Mouse (Mus musculus): ENCODE data around the gene 3110040N11Rik. TPM values are rescaled to one million over a fixed set of nuclear protein-coding genes. Genes with fewer than 3 reads are reported as not detected.
"Not testable (repeated sequence)": the region's sequence is repeated elsewhere in the genome, so short reads cannot be mapped to it uniquely, and the experiment has no call there.

Gene 3110040N11Rik
- total RNA-seq (2021) = 10 to 100 TPM; 29.1 to 33.5 TPM

DNA sequence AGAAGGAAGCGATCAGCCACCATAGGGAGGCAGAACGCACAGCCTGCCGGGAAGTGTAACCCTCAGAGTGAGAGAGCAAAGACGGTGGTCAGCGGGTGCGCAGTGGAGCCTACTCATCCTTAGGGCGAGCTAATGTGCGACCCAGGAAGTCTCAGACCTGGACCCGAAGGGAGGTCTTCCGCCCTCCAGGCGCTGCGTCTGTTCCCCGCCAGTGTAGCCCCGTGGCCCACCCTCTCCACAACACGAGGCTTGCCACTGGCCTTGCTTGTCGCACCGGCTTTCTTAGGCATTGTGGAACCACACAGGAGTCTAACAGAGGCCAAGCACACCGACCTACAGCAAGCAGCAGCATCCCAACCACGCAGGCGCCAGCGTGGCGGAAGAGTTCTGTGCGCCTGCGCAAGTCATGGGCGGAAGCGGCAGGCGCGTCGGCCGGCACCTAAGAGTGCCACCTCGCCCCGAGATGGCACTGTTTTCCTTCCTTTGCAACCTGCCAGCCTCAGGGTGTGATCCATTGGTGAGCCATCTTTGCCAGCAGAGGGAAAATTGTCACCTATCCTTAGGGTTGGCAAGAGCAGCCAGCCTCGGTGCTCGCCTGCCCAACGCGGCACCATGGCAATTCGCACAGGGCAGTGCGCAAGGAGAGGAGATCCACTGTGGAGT lies at the start of gene 3110040N11Rik:
Gene 3110040N11Rik, minus strand, starts transcription at position 384 of the 663 bp plus-strand sequence.
- peak; percentile 76 to 90 for DNase-seq (ENCODE audit: extremely low spot score in 1 of 2, low spot score in 2 of 2)
- intact Hi-C loops (cut with DNase I) = loop anchor here (10.0 kb wide), 1 partner anchor 394 kb away; no protein-coding TSS in a partner anchor

DNA sequence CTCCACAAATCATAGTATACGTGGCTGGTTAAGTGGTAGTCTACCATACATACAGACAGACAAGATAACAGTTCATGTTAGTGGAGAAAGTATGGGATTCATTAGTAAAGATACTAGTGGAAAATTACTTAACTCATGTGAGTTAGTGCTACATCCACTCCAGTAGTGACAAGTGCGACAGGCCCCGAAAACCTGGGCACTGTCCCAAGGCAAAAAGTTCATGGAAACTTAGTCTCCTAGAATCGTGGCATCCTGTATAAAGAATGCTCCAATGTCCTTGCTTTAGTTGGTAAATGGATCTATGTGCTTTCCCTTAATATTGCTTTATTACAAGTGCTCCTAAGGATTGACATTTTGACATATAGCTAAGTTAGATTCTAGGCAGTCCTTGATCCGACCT lies 48.5 kb upstream of the 3110040N11Rik start:
- DNase-seq (ENCODE audit: extremely low spot score in 1 of 2, low spot score in 2 of 2); intact Hi-C loops (cut with DNase I): not testable (repeated sequence)

DNA sequence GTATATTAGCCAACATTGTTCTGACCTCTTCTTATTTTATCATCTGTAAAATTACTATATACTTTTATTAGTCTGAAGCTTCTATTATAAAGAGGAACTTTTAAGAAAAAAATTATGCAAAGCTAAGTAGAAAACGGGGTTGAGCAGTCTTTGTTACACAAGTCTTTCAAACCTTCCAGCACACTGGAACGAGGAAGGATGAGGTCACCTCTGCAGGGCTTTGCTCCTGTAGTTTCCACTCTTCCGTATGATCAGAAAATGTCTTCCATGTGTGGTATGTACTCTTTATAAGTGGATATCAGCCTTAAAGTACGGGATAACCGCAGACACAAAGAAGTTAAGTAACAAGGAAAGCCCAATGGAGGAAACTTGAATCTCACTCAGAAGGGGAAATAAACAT lies 46.2 kb upstream of the 3110040N11Rik start:
- no peak for DNase-seq (ENCODE audit: extremely low spot score in 1 of 2, low spot score in 2 of 2)
- intact Hi-C loops (cut with DNase I) = no loop called here

DNA sequence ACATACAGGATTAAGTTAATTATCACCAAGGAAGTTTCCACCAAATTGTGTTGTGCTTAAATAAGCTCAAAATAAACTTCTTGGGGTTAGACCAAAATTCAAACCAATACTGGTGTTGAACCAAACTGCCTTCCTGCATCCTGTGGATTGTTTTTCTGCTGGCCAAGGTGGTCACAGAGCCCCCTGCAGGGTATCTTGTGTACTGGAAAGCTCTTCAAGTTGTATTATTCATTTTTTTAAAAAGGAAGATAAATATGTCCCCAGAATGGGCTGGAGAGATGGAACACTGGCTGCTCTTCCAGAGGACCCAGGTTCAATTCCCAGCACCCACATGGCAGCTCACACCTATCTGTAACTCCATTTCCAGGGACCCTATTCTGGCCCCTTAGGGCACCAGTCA lies 45.6 kb upstream of the 3110040N11Rik start:
- DNase-seq (ENCODE audit: extremely low spot score in 1 of 2, low spot score in 2 of 2) = no peak
- intact Hi-C loops (cut with DNase I) = no loop called here

DNA sequence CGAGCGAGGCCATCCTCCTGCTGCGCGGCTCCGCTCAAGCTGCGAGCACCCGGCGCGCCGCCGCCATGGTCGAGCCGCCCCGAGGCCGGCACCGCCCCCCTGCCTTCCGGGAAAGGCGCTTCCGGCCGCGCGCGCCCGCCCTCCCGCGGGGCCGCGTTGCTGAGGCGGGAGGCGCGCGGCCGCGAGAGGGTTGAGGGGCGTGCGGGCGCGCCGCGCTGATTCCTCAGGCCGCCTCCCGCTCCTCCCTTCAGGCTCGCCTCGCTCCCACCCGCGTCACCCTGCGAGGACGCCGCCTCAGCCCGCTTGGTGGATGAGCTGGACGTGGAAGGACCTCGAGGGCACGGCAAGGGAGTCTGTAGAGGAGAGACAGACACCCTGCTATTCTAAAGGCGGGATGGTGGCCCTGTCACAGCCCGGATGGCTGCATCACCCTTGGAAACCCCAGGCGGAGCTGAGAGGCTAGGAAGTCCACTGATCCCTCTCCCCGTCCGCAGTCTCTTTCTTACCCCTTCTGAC lies 40.2 kb upstream of the 3110040N11Rik start, which contains the start of gene Btbd1:
Gene Btbd1, minus strand, starts transcription at position 53 of the 516 bp plus-strand sequence.
- intact Hi-C loops (cut with DNase I) = loop anchor here (10.0 kb wide), 1 partner anchor 105 kb away; the partner anchor contains the start of gene Hdgfl3

DNA sequence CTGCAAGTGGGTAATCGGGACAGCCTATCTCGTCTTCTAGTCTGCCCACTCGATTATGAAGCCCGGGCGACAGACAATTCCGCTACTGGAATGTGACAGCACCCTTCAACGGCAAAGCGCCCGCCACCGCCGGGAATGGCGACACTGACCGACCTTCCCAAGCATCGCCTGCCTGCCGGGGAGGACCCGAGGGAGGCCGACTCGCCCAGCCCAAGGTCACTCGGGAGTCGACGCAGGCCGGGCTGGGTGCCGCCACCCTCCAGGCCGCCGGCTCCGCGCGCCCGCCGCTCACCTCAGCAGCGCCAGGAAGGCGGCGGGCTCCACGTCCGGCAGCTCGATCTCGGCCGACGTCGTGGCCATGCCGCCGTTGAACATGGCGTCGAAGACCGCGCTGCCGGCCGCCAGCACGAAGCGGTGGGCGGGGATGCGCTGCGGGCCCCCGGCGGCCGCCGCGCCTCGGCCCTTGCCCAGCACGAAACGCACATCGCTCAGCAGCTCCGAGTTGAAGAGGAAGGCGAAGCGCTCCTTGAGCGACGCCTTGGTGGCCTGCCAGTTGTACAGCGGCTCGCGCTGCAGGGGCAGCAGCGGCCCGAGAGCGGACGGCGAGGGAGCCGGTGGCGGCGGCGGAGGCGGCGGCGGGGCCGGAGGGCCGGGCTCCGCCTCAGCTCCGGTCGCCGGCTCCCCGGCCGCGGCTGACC lies 39.6 kb upstream of the 3110040N11Rik start:
- intact Hi-C loops (cut with DNase I) = loop anchor here (10.0 kb wide), 1 partner anchor 106 kb away; the partner anchor contains the start of gene Hdgfl3
- peak; percentile 52 to 67 for DNase-seq (ENCODE audit: extremely low spot score in 1 of 2, low spot score in 2 of 2)

More for the DNA sequence above, 40.2 kb upstream of the 3110040N11Rik start, which contains the start of gene Btbd1:
- DNase-seq (ENCODE audit: extremely low spot score in 1 of 2, low spot score in 2 of 2) = peak; percentile 66 to 94

DNA sequence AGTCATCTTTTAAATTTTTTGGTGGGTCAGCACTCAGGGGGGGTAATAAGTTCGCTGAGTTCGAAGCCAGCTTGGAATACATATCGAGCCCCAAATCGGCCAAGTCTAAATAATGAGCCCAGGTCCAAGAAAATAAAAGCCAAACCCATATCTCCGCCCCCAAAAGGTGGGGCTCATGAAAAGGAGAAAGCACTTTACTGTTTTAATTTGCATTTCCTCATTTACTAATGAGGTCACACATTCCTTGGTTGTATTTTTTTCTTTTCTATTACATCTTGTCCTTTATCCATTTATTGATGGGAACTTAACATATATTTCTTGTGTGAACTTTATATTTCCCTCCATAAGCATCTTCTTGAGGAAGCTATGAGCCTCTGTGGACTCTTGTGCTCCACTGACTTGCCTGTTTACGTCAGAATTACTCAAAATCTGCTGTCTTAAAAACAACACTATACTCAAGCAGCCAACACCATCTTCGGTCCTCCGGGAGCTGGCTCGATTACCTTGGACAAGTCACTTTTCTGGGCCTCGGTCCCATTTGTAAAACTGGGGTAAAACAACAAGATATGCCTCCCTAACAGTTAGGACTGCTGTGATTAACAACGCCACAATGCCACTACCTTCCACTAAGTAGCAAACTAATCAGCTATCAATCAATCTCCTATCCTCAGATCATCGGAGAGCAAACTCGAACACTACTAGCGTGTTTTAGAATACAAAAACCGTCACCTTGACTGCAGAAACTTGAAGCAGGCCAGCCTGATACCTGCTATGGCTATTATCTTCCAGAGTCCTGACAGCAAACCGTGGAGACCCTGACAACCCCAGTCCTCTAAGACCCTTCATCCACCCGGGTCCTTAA lies 38.8 kb upstream of the 3110040N11Rik start:
- no peak for DNase-seq (ENCODE audit: extremely low spot score in 1 of 2, low spot score in 2 of 2)
- intact Hi-C loops (cut with DNase I) = loop anchor here (10.0 kb wide), 1 partner anchor 107 kb away; the partner anchor contains the start of gene Hdgfl3

DNA sequence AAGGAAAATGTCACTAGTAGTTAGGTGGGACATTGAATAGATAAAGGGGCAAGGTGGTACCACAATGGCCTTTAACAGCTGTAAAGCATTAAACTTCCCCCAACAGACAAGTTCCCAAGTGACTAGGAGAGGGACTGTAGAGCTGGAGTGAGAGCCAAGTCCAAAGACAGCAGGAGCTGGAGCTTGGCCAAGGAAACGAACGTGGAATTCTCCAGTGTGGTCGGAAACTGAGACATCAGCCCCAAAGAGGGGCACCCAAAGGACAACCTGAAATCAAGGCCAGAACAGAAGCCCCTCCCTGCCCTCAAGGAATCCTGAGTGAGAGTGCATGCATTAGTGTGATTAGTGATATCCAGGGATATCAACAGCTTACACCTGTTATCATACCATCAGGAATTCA lies 36.1 kb upstream of the 3110040N11Rik start:
- intact Hi-C loops (cut with DNase I) = loop anchor here (10.0 kb wide), 1 partner anchor 109 kb away; the partner anchor contains the start of gene Hdgfl3
- DNase-seq (ENCODE audit: extremely low spot score in 1 of 2, low spot score in 2 of 2) = peak in 1 of 2 experiments; percentile 66

DNA sequence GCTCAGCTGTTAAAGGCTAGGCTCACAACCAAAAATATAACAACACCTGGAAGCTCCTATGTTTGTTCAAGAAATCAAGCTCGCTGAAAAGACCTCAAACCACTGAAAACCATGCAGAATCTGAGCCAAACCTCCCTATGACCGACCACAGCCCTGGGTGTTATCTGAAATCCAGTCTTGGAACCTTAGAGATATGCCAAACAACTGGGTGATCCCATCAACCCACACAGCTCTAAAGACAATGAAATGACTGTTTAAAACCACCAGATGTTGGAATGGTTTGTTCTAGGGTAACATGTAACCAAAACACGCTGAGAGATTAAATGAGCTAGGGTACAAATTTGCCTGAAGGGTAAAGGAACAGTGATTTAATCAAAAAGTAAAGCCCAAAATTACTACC lies 35.6 kb upstream of the 3110040N11Rik start:
- intact Hi-C loops (cut with DNase I) = loop anchor here (10.0 kb wide), 1 partner anchor 110 kb away; the partner anchor contains the start of gene Hdgfl3
- no peak for DNase-seq (ENCODE audit: extremely low spot score in 1 of 2, low spot score in 2 of 2)

DNA sequence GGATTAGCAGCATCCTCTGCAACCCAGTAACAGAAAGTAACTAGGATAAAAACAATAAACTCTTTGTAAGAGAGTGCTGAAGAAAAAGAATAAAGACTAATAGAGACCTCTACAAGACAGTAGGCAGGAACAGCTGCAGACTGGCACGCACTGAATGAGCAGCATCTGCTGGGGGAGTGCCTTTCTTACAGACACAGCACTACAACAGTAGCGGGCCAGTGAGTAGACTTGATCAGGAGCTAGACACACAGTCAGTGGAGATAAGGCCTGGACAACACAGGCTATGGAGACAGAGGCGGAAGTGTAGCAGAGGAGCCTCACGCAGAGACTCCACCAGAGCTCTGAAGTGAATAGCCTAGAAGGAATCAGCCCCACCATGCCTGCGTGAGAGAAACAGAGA lies 16.8 kb upstream of the 3110040N11Rik start:
- intact Hi-C loops (cut with DNase I) = no loop called here
- no peak for DNase-seq (ENCODE audit: extremely low spot score in 1 of 2, low spot score in 2 of 2)

DNA sequence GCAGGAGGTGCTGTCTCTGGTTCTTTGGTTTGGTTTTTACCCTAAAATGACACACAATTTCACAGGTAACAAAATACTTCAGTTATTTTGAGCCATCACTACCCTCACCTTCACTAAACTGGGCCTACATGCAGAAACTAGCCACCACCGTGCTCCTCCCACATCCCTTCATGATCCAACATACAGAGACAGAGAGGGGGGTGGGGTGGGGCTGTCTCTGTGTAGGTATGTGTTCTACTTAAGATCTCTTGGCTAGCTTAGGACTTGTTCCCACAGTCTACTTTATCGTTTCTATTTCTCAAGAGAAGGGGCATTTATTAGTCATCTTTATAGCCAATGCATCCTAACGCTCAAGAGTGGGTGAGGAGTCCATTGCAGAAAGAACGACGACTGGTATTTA lies 742 bp downstream of the 3110040N11Rik start:
- peak in 1 of 2 experiments; percentile 45 for DNase-seq (ENCODE audit: extremely low spot score in 1 of 2, low spot score in 2 of 2)
- intact Hi-C loops (cut with DNase I) = loop anchor here (10.0 kb wide), 1 partner anchor 394 kb away; no protein-coding TSS in a partner anchor

DNA sequence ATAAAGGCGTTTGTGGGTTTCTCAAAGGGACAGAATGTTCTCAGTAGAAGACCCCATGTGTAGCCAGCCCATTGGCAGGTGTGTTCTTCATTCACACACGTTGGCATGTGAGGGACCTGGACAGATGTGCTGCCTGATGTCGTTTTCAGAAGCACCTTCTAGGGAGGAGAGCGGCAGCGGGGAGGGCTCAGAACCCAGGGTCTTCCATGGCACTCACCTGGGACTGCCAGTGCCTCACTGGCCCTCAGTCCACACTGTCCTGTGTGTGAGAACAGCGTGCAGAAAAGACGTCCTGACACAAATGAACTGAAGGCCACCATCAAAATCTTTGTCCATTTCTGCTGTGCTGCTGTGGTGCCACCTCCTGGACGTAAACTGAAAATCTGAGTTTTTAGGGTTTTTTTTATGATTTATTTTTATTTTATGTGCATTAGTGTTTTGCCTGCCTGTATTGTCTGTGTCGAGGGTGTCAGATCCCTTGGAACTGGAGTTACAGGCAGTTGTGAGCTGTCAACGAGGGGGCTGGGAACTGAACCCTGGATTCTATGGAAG lies 11.5 kb downstream of the 3110040N11Rik start:
- no peak for DNase-seq (ENCODE audit: extremely low spot score in 1 of 2, low spot score in 2 of 2)
- intact Hi-C loops (cut with DNase I) = loop anchor here (5.0 kb wide), 1 partner anchor 320 kb away; the partner anchor contains the start of gene Cpeb1

DNA sequence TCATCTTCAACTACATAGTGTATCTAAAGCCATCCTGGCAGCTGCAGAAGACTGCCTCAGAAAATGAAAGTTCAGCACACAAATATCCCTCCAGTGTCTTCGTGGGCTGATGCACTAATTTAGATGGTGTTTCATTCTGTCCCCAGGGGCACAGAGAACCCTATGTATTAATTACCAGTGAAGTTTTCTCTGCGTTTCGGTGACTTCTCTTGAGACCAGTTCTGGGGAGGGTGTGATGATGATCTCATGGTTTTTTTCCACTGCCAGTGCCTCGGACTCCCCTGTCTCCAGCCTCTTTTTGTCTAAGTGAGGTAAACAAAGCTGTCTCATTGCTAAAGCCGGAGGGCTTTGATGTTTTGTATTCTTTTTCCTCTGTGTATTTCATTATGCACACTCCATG lies 14.0 kb downstream of the 3110040N11Rik start:
- DNase-seq (ENCODE audit: extremely low spot score in 1 of 2, low spot score in 2 of 2) = no peak
- intact Hi-C loops (cut with DNase I) = loop anchor here (5.0 kb wide), 1 partner anchor 318 kb away; the partner anchor contains the start of gene Cpeb1

DNA sequence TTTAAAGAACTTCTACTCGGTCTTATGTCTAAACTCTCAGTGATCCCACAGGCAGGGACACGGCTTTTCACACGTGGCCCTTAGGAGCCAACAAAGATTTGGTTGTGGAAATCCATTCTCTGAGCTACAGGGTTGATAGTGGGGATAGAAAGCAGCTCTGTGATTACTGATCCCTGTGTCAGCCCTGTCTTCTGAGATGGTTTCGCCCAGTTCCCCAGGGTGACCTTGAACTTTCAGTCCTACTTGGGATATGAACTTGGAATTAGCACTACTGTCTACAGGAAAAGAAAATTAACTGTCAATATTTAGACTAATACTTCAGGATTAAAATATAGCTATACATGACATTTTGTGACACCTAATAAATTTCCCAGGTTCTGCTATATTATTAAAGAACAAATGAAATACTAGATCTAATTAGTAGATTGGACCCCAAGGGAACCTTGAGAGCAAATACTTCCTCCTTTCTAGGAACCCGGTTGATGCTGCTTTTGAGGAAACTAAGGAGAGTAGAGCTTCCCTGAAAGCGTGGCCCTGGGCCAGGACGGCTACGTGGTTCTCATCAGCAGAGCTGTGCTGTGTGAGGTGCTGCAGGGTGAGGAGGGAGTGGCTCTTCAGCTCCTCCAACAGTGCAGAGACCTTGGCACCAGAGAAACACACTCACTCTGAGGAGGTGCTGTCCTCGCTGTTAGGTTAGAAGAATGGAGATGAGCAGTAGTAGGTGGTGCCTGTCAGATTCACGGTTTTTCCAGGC lies 16.3 kb downstream of the 3110040N11Rik start:
- intact Hi-C loops (cut with DNase I) = no loop called here
- no peak for DNase-seq (ENCODE audit: extremely low spot score in 1 of 2, low spot score in 2 of 2)

DNA sequence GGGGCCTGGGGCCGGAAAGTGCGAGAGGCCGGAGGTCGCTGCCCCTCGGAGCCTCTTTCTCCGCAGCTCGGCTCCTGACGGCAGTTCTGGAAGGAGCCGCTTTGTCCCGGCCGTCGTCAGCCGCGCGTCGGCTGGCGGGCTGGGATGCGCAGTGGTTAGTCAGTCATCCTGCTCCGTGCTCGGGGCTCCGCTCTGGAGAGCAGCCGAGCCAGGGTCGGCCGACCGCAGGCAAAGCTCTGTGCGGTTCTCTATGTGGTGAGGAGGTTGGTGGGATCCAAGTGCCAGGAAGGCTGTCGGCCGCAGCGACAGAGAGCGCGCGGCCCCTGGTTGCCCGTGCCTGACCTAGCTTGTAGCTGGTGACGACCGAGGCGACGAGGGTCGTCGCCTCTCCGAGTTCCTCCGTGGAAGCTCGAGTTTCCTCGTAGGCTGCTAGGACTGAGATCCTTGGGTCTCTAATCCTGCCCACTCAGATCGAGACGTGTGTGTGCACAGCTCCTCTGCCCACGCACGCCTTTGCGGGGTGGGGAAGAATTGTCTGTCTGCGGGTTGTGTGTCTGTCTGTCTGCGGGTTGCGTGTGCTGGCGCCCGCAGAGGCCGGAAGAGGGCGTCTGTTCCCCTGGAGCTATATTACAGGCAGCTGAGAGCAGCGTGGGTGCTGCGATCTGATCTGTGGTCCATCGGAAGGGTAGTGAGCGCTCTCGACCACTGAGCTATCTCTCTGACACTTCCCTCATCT lies 26.0 kb downstream of the 3110040N11Rik start:
- peak in 1 of 2 experiments; percentile 63 for DNase-seq (ENCODE audit: extremely low spot score in 1 of 2, low spot score in 2 of 2)
- intact Hi-C loops (cut with DNase I) = loop anchor here (5.0 to 10.0 kb wide), 2 partner anchors 111 to 188 kb away; partner anchors contain the start of gene Whamm
